Mouse (Mus musculus) E14TG2a.4 (cell line): ENCODE data around the gene Mlxipl.

Experiments
- CTCF ChIP-seq: conservative IDR thresholded peaks from 2 replicates; pipeline ENCODE4 v1.5.1; 2014; ENCODE audit warnings: low read length
- POU5F1 ChIP-seq: IDR thresholded peaks from 2 replicates; pipeline ENCODE4 v1.6.1; 2014; ENCODE audit warnings: low read length, borderline replicate concordance

- TF ChIP-seq CTCF, result no peak
- TF ChIP-seq POU5F1, result no peak
Measured at GRCm38 (mm10) chr5:135144469-135144868, 54.8 kb downstream of the Mlxipl start.
